Mouse (Mus musculus) hindbrain, embryonic 14.5 days (tissue): ENCODE data around the gene Kdm2b. TPM values are rescaled to one million over a fixed set of nuclear protein-coding genes. Genes with fewer than 3 reads are reported as not detected.
A peak's percentile ranks its signal among the peaks of the same experiment; 100 is the strongest.

ENCODE experiments used
- ATAC-seq: fragments of 200-750 bp; cut with Nextera tagmentation; 2 replicates; pipeline ENCODE4 v1.8.0; 2017; ENCODE audit warnings: moderate number of reproducible peaks, mild to moderate bottlenecking, moderate TSS enrichment, moderate library complexity; ENCODE audit not compliant: low FRiP score
- DNase-seq: peaks from one replicate; pipeline ENCODE4 v3.0.0-alpha.2; 2015; ENCODE audit warnings: low spot score
- H3K27ac ChIP-seq: fragments of 300-500 bp; sonication (generic); 2 replicates; pipeline ENCODE4 v1.5.1; 2014; ENCODE audit warnings: mild to moderate bottlenecking, moderate library complexity
- H3K27me3 ChIP-seq: fragments of 300-500 bp; sonication (generic); 2 replicates; pipeline ENCODE4 v1.6.1; 2014; ENCODE audit warnings: mild to moderate bottlenecking, low read length, mixed read lengths; ENCODE audit not compliant: control insufficient read depth, insufficient read depth
- H3K36me3 ChIP-seq: fragments of 300-500 bp; sonication (generic); replicated peaks from 2 replicates; pipeline ENCODE4 v1.6.1; 2014; ENCODE audit not compliant: control insufficient read depth, insufficient read depth
- H3K4me1 ChIP-seq: fragments of 300-500 bp; sonication (generic); replicated peaks from 2 replicates; pipeline ENCODE4 v1.6.1; 2014; ENCODE audit warnings: antibody characterized with exemption, low read length, mixed read lengths; ENCODE audit not compliant: control insufficient read depth, insufficient read depth
- H3K4me2 ChIP-seq: fragments of 300-500 bp; sonication (generic); replicated peaks from 2 replicates; pipeline ENCODE4 v1.6.1; 2014; ENCODE audit warnings: mild to moderate bottlenecking, moderate library complexity
- H3K4me3 ChIP-seq: fragments of 300-500 bp; sonication (generic); replicated peaks from 2 replicates; pipeline ENCODE4 v1.5.1; 2014; ENCODE audit warnings: mild to moderate bottlenecking, low read length
- H3K9ac ChIP-seq: fragments of 300-500 bp; sonication (generic); 2 replicates; pipeline ENCODE4 v1.6.1; 2014
- H3K9me3 ChIP-seq: fragments of 300-500 bp; sonication (generic); 2 replicates; pipeline ENCODE4 v1.6.1; 2016; ENCODE audit warnings: low read length; ENCODE audit not compliant: control insufficient read depth
- WGBS: fragments of 180-500 bp; shearing (Covaris S2); extraction: QIAGEN DNeasy Blood & Tissue Kit; methylation state at CpG from one replicate; pipeline ENCODE4 v1.1.7; 2014; 5-methylcytosine and 5-hydroxymethylcytosine counted together
- polyA plus RNA-seq: library from polyadenylated mRNA; unstranded; fragments of >200 nt; fragmentation: Nextera tagmentation; extraction: Ambion mirVana; gene quantifications from 2 replicates; pipeline ENCODE4 v1.2.1, GENCODE M21; 2014

Gene Kdm2b
- polyA plus RNA-seq, 1 experiment from 2014 or later = 87.1 TPM

- ATAC-seq (no peak), DNase-seq (no peak)
- Histone ChIP-seq H3K36me3 (peaks cover 16% of the 10 kb centered on the region), H3K4me2 (no peak overlapping the region), H3K9ac (no peak overlapping the region), H3K27ac (no peak overlapping the region), H3K4me1 (no peaks in the 10 kb centered on the region), H3K4me3 (no peak overlapping the region), H3K9me3 (no peaks in the 10 kb centered on the region), H3K27me3 (no peaks in the 10 kb centered on the region)
- WGBS = 68% methylated on average over 6 of the region's 6 CpGs
Measured at GRCm38 (mm10) chr5:123026414-123026813, 36.8 kb upstream of the Kdm2b start.

- H3K36me3 ChIP-seq = 0 out of 2 replicates have a peak, but pooled peaks cover 11% of the 10 kb centered on the region
- ATAC-seq (no peak), DNase-seq (no peak)
- H3K4me3 ChIP-seq = no peak overlapping the region
- no peaks in the 10 kb centered on the region for H3K9me3 ChIP-seq
- H3K9ac ChIP-seq = no peak overlapping the region
- H3K27me3 ChIP-seq = no peaks in the 10 kb centered on the region
- H3K4me2 ChIP-seq = no peak overlapping the region
- no peaks in the 10 kb centered on the region for H3K4me1 ChIP-seq
- WGBS = 81% methylated on average over 9 of the region's 9 CpGs
- H3K27ac ChIP-seq = no peak overlapping the region
Measured at GRCm38 (mm10) chr5:123024965-123025573, 35.4 kb upstream of the Kdm2b start.

- Histone ChIP-seq H3K27ac (no peak overlapping the region), H3K9ac (no peak overlapping the region), H3K9me3 (no peaks in the 10 kb centered on the region), H3K4me2 (no peak overlapping the region), H3K36me3 (0 out of 2 replicates have a peak, but pooled peaks cover 3% of the 10 kb centered on the region), H3K27me3 (no peaks in the 10 kb centered on the region), H3K4me1 (0 out of 2 replicates have a peak, but pooled peaks cover under 1% of the 10 kb centered on the region), H3K4me3 (no peak overlapping the region)
- no peak for DNase-seq
- no peak for ATAC-seq
- WGBS = 96% methylated on average over 6 of the region's 6 CpGs
Measured at GRCm38 (mm10) chr5:123024312-123024711, 34.7 kb upstream of the Kdm2b start.

- no peaks in the 10 kb centered on the region for H3K27me3 ChIP-seq
- H3K4me1 ChIP-seq = peaks cover 13% of the 10 kb centered on the region
- WGBS = 86% methylated on average over 6 of the region's 6 CpGs
- ATAC-seq = no peak
- H3K36me3 ChIP-seq = no peaks in the 10 kb centered on the region
- no peaks in the 10 kb centered on the region for H3K9me3 ChIP-seq
- no peak overlapping the region for H3K9ac ChIP-seq
- H3K4me3 ChIP-seq = no peak overlapping the region
- H3K4me2 ChIP-seq = no peak overlapping the region
- DNase-seq = no peak
- no peak overlapping the region for H3K27ac ChIP-seq
Measured at GRCm38 (mm10) chr5:123023049-123023448, 33.4 kb upstream of the Kdm2b start.

GRCm38 (mm10) chr5:123021438-123021837, 31.8 kb upstream of the Kdm2b start:
- peaks cover 14% of the 10 kb centered on the region for H3K4me1 ChIP-seq
- DNase-seq = no peak

GRCm38 (mm10) chr5:123020426-123020825, 30.8 kb upstream of the Kdm2b start:
- H3K27me3 ChIP-seq = no peaks in the 10 kb centered on the region
- WGBS = 91% methylated on average over 5 of the region's 5 CpGs

More at GRCm38 (mm10) chr5:123021438-123021837, 31.8 kb upstream of the Kdm2b start:
- Histone ChIP-seq H3K9me3 (no peaks in the 10 kb centered on the region), H3K4me3 (no peak overlapping the region), H3K27me3 (no peaks in the 10 kb centered on the region), H3K4me2 (no peak overlapping the region), H3K9ac (no peak overlapping the region), H3K36me3 (no peaks in the 10 kb centered on the region), H3K27ac (no peak overlapping the region)
- WGBS = 93% methylated on average over 7 of the region's 7 CpGs
- ATAC-seq = no peak

GRCm38 (mm10) chr5:123019336-123020016, 29.9 kb upstream of the Kdm2b start:
- peak overlapping the region; percentile 68 for H3K27ac ChIP-seq
- no peak overlapping the region for H3K4me3 ChIP-seq
- ATAC-seq (peak; percentile 35; the same call in 1 of the 2 replicates), DNase-seq (peak; percentile 36)
- H3K9ac ChIP-seq = no peak overlapping the region
- H3K9me3 ChIP-seq = no peaks in the 10 kb centered on the region
- no peaks in the 10 kb centered on the region for H3K27me3 ChIP-seq
- peaks cover 24% of the 10 kb centered on the region for H3K4me1 ChIP-seq
- 46% methylated on average over 10 of the region's 10 CpGs for WGBS
- H3K4me2 ChIP-seq = no peak overlapping the region
- no peaks in the 10 kb centered on the region for H3K36me3 ChIP-seq

More at GRCm38 (mm10) chr5:123020426-123020825, 30.8 kb upstream of the Kdm2b start:
- DNase-seq (no peak), ATAC-seq (no peak)
- H3K4me3 ChIP-seq = no peak overlapping the region
- no peak overlapping the region for H3K9ac ChIP-seq
- no peaks in the 10 kb centered on the region for H3K9me3 ChIP-seq
- peak overlapping the region; percentile 68 for H3K27ac ChIP-seq
- no peaks in the 10 kb centered on the region for H3K36me3 ChIP-seq
- peaks cover 23% of the 10 kb centered on the region for H3K4me1 ChIP-seq
- H3K4me2 ChIP-seq = no peak overlapping the region

GRCm38 (mm10) chr5:123017504-123017903, 27.9 kb upstream of the Kdm2b start:
- 90% methylated on average over 4 of the region's 4 CpGs for WGBS
- no peak overlapping the region for H3K27ac ChIP-seq
- no peaks in the 10 kb centered on the region for H3K9me3 ChIP-seq
- no peaks in the 10 kb centered on the region for H3K27me3 ChIP-seq
- no peak overlapping the region for H3K9ac ChIP-seq
- no peaks in the 10 kb centered on the region for H3K36me3 ChIP-seq
- H3K4me2 ChIP-seq = no peak overlapping the region
- no peak for ATAC-seq
- no peak for DNase-seq
- peaks cover 26% of the 10 kb centered on the region for H3K4me1 ChIP-seq
- H3K4me3 ChIP-seq = no peak overlapping the region

GRCm38 (mm10) chr5:123015915-123016314, 26.3 kb upstream of the Kdm2b start:
- Histone ChIP-seq H3K27ac (peak overlapping the region; percentile 85; the same call in 1 of the 2 replicates), H3K9me3 (no peaks in the 10 kb centered on the region), H3K4me3 (peak overlapping the region; percentile 72), H3K4me2 (peak overlapping the region; percentile 53), H3K4me1 (peaks cover 26% of the 10 kb centered on the region), H3K27me3 (no peaks in the 10 kb centered on the region), H3K9ac (peak overlapping the region; percentile 81), H3K36me3 (no peaks in the 10 kb centered on the region)
- ATAC-seq = no peak
- 22% methylated on average over 8 of the region's 8 CpGs for WGBS
- DNase-seq = no peak
